ENCODE assay signal across 18 mouse cellular contexts in genomic region chr8:115000736-115001135, GRCm38 (mm10).
DNase-seq lines count a peak whose midpoint lies in the region; ATAC-seq and TF ChIP-seq lines count a peak whose summit lies in the region.
"Had no signal": no experiment of that assay in that cellular context is flagged by ENCODE, and none has a peak within 500 bp of the region (broad histone marks: within the 10 kb centered on the region; RNA-seq: fewer than 3 reads in every experiment).

No protein-coding gene starts in this region.

- no peak overlapping the region for H3K4me3 ChIP-seq in forebrain, embryonic 11.5 days (ENCODE audit: low read depth, low read length)
- no peak overlapping the region for H3K4me3 ChIP-seq in forebrain, postnatal 0 days (ENCODE audit: low read depth, low read length)
- H3K4me3 ChIP-seq: embryonic facial prominence, embryonic 10.5 days; embryonic facial prominence, embryonic 12.5 days; forebrain, embryonic 12.5 days; gastrocnemius, adult 2 months had no signal

- H3K4me1 ChIP-seq in forebrain, embryonic 11.5 days (replicated peaks; ENCODE audit: control insufficient read depth, insufficient read depth, low read length), result no peaks in the 10 kb centered on the region
- H3K4me1 ChIP-seq in forebrain, postnatal 0 days (ENCODE audit: insufficient read depth), result no peaks in the 10 kb centered on the region
- H3K4me1 ChIP-seq: embryonic facial prominence, embryonic 12.5 days; forebrain, embryonic 12.5 days had no signal

- ATAC-seq in forebrain, embryonic 11.5 days (replicated peaks; ENCODE audit: low FRiP score), result no peak
- ATAC-seq in forebrain, postnatal 0 days, result no peak
- ATAC-seq: forebrain, embryonic 14.5 days; forebrain, embryonic 16.5 days had no signal

- H3K9ac ChIP-seq in forebrain, embryonic 11.5 days (ENCODE audit: low read length), result no peak overlapping the region
- no peak overlapping the region for H3K9ac ChIP-seq in forebrain, postnatal 0 days
- H3K9ac ChIP-seq: embryonic facial prominence, embryonic 12.5 days; forebrain, embryonic 12.5 days had no signal

- 93% methylated on average over 11 of the region's 11 CpGs for WGBS in forebrain, embryonic 11.5 days
- 93% methylated on average over 11 of the region's 11 CpGs for WGBS in forebrain, postnatal 0 days

- H3K27me3 ChIP-seq in forebrain, embryonic 11.5 days (ENCODE audit: control insufficient read depth, insufficient read depth, low read length), result no peaks in the 10 kb centered on the region
- H3K27me3 ChIP-seq in forebrain, postnatal 0 days (ENCODE audit: insufficient read depth, low read length), result no peaks in the 10 kb centered on the region
- H3K27me3 ChIP-seq: embryonic facial prominence, embryonic 12.5 days; forebrain, embryonic 12.5 days had no signal

- peaks cover 4% of the 10 kb centered on the region; the same call in 1 of the 2 replicates for H3K9me3 ChIP-seq in forebrain, embryonic 11.5 days (ENCODE audit: control insufficient read depth, low read length)
- H3K9me3 ChIP-seq in forebrain, postnatal 0 days (ENCODE audit: low read length), result no peaks in the 10 kb centered on the region; the same call in 1 of the 2 replicates
- H3K9me3 ChIP-seq: embryonic facial prominence, embryonic 10.5 days; embryonic facial prominence, embryonic 12.5 days; forebrain, embryonic 12.5 days had no signal

- no peak overlapping the region for H3K27ac ChIP-seq in forebrain, embryonic 11.5 days (ENCODE audit: low read depth, low read length)
- H3K27ac ChIP-seq in forebrain, postnatal 0 days (ENCODE audit: low read depth, low read length), result no peak overlapping the region
- H3K27ac ChIP-seq: embryonic facial prominence, embryonic 10.5 days; embryonic facial prominence, embryonic 12.5 days; forebrain, embryonic 12.5 days; gastrocnemius, adult 2 months had no signal

- TF ChIP-seq CTCF in forebrain, postnatal 0 days (IDR thresholded peaks at IDR 0.05; ENCODE audit: low read depth), result no peak

- H3K4me2 ChIP-seq in forebrain, embryonic 11.5 days (ENCODE audit: low read depth, low read length, severe bottlenecking), result no peak overlapping the region
- H3K4me2 ChIP-seq in forebrain, postnatal 0 days (ENCODE audit: low read depth), result no peak overlapping the region
- H3K4me2 ChIP-seq: embryonic facial prominence, embryonic 12.5 days; forebrain, embryonic 12.5 days had no signal

- H3K36me3 ChIP-seq in forebrain, embryonic 11.5 days (ENCODE audit: control insufficient read depth, insufficient read depth, low read length), result no peaks in the 10 kb centered on the region
- no peaks in the 10 kb centered on the region for H3K36me3 ChIP-seq in forebrain, postnatal 0 days (ENCODE audit: insufficient read depth)
- H3K36me3 ChIP-seq: embryonic facial prominence, embryonic 10.5 days; embryonic facial prominence, embryonic 12.5 days; forebrain, embryonic 12.5 days had no signal

- intact Hi-C loops in heart, postnatal 14 days (cut with DNase I), result no loop called here

- peak; percentile 66 for DNase-seq in adrenal gland, adult 2 months
- DNase-seq in adrenal gland, postnatal 4 days (ENCODE audit: low spot score in 2 of 2), result no peak
- DNase-seq in forebrain, embryonic 11.5 days (ENCODE audit: low spot score), result peak; percentile 20
- no peak for DNase-seq in forebrain, postnatal 0 days
- DNase-seq in adrenal gland, postnatal 14 days, result peak; percentile 34
- no peak for DNase-seq in heart, postnatal 14 days
- no peak for DNase-seq in frontal cortex, postnatal 10 days (ENCODE audit: low spot score in 2 of 2)
- DNase-seq: cerebellum, adult 11-12 months; cerebellum, adult 2 months; cerebellum, adult 9-10 months; cerebellum, postnatal 10 days; cerebellum, postnatal 25 days; gastrocnemius, adult 2 months had no signal

Comparison
In these comparisons a context has a peak if more than half of its experiments do, and no peak if none do; other contexts are left out.
1. DNase-seq: peak in adrenal gland, adult 2 months (single experiment), forebrain, embryonic 11.5 days (single experiment) and adrenal gland, postnatal 14 days (single experiment); none in adrenal gland, postnatal 4 days (0 of 2), forebrain, postnatal 0 days (single experiment), heart, postnatal 14 days (0 of 2) and frontal cortex, postnatal 10 days (0 of 2).